Mouse (Mus musculus) gastrocnemius, postnatal 10 days (tissue): Measurements from ENCODE around the gene Dock11. TPM values are rescaled to one million over a fixed set of nuclear protein-coding genes. Genes with fewer than 3 reads are reported as not detected.

Source experiments
- DNase-seq: peaks from one replicate; pipeline ENCODE4 v3.0.0; 2021; ENCODE audit warnings: mixed read lengths
- long read RNA-seq, 2 experiments: library from polyadenylated mRNA; stranded (forward); transcript quantifications; one replicate each; pipeline ENCODE4 v2.0.0; 2021
- total RNA-seq, 2 experiments: library from RNA; stranded (reverse); gene quantifications; 2 replicates each; pipeline ENCODE4 v1.2.3; 2021

Gene Dock11
- 10 to 100 TPM in 1 of 2 experiments, 1 to 10 TPM in 1; 10.0 to 12.9 TPM for total RNA-seq
- long read RNA-seq, experiment 1, partial matches to known transcripts, result 1 of 3 reads
- long read RNA-seq, experiment 1, other reads (novel, unspliced or antisense), result 2 of 3 reads
- long read RNA-seq, experiment 2, partial matches to known transcripts, result 2 of 4 reads
- long read RNA-seq, experiment 2, other reads (novel, unspliced or antisense), result 2 of 4 reads

- DNase-seq, result peak; percentile 49
Observed at GRCm38 (mm10) chrX:35888087-35888895, at the start of gene Dock11. Gene Dock11, plus strand, starts transcription at chrX:35888832.

DNA sequence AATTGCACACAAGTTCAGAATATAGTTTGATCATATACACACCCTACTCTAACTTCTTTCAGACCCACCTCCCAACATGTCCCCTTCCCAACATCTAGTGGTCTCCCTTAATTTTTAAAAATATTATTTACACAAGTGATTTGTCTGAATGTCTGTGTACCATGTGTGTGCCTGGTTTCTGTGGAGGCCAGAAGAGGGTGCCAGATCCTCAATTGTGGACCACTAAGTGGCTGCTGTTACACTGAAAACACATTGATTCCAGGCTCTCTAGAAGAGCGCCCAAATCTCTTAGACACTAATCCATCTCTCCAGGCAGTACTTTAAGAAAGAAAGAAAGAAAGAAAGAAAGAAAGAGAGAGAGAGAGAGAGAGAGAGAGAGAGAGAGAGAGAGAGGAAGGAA is 8.9 kb upstream of the Dock11 start:
- no peak for DNase-seq

- DNase-seq, result peak; percentile 13
Observed at GRCm38 (mm10) chrX:35888945-35889799, 540 bp downstream of the Dock11 start.

GRCm38 (mm10) chrX:35889800-35890106 is 1.1 kb downstream of the Dock11 start:
- no peak for DNase-seq

- no peak for DNase-seq
Observed at GRCm38 (mm10) chrX:35891534-35892125, 3.0 kb downstream of the Dock11 start.

GRCm38 (mm10) chrX:35892377-35892776 is 3.7 kb downstream of the Dock11 start:
- no peak for DNase-seq

- no peak for DNase-seq
Observed at GRCm38 (mm10) chrX:35897648-35898500, 9.2 kb downstream of the Dock11 start.

DNA sequence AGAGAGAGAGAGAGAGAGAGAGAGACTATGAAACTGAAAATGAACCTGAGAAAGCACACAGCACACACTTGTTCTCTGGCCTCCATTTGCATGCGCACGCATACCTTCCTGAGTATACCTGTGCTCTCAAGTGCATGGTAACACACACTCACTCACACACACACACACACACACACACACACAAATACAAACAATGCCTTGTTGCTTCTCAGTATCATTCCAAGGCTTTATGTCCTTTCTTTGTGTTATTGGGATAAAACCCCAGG is 9.8 kb downstream of the Dock11 start:
- DNase-seq, result no peak

DNA sequence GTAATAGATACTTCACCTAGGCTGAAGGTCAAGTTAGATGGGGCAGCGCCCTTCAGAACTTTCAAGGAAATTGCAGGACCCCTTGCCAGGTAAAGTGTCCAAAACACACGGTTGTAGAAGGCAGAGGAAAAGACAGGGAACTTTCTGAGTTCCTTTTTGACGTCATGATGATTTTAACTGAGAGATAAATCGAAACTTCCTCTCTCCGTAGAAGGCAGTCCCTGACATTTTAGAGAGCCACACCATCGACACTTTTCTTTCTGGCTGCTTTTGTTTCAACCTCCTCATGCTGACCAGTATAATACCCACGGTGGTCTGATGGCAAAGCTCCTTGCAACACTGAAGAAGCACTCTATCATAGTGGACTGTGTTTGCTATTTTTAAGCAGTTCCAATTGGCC is 15.7 kb downstream of the Dock11 start:
- DNase-seq, result no peak

- peak; percentile 6 for DNase-seq
Observed at GRCm38 (mm10) chrX:35906696-35907330, 18.2 kb downstream of the Dock11 start.

DNA sequence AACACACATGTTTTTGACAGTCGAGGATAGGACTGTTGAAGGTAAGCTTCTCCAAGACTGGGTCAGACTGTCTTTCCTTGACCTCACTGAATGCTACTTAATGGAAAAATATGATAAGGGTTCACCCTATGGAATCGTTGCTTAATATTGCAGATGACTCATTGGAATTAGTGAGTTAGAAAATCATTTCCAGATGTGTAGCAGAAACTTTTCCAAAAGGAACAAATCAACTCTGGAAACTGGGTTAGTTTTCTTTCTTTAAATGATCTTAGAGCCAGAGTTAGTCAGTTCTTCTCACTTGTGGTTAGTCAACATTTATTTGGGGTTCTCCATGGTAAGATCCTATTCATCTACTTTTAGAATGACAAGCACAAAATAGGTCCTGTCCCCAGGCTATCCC is 30.9 kb downstream of the Dock11 start:
- no peak for DNase-seq

GRCm38 (mm10) chrX:35920096-35920607 is 31.5 kb downstream of the Dock11 start:
- DNase-seq, result no peak

DNA sequence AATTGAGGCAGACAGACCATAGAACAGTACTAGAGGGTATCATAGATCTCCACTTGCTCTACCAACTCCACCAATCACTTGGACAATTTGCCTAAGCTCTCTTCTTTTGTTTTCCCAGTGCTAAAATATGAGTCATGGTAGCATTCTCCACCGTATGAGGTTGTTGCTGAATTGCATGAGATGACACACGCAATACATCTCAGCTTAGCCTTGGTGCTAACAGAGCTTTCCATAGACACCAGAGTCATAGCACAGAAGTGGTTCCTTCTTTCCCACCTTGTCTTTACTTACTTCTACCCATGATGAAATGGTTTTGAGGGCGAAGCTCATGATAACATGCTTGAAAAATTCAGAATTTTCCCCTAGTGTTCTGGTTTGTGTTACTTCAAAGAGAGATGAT is 33.3 kb downstream of the Dock11 start:
- no peak for DNase-seq

DNA sequence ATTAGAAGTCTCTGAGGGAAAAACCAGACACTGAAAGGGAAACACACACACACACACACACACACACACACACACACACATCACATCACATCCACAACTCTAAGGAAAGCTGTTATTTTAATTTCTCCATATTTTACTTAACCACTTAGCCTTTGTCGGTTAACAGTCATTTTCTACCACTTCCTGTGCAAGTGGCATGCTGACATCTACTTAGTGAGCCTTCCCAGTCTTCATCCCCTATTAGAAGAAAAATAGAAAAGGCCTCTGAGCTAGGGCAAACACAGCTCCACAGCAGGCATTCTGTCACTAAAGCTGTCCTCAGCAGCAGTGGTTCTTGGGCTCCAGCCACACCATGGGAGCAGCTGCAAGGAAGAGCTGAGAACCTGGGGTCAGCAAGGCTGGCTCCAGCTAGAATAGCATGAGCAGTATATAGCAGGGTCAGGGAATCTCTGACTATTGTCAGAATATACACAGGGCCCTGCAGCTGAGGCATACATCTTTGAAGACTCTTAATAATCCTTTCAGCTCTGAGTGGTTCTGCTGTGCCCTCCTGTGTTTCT is 36.2 kb downstream of the Dock11 start:
- DNase-seq, result peak; percentile 6

GRCm38 (mm10) chrX:35930094-35930933 is 41.7 kb downstream of the Dock11 start:
- DNase-seq, result no peak

DNA sequence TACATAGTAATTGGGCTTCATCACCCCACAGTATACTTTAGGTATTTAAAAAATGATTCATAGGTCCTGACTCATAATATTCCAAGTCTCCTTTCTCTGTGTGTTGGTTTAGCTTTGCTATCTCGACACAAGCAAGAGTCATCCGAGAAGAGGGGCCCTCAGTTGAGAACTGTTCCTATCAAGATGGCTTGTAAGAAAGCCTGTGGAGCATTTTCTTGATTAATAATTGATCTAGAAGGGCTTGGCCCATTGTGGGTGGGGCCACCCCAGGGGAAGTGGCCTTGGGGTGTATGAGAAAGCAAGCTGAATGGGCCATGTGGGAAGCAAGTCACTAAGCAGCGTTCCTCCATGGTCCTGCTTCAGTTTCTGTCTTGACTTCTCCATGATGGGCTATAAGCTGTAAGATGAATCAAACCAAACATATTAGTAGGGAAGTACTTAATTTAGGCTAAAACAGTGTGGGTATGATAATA is 42.3 kb downstream of the Dock11 start:
- DNase-seq, result no peak

GRCm38 (mm10) chrX:35931945-35932344 is 43.3 kb downstream of the Dock11 start:
- no peak for DNase-seq

GRCm38 (mm10) chrX:35932952-35933351 is 44.3 kb downstream of the Dock11 start:
- DNase-seq, result no peak

DNA sequence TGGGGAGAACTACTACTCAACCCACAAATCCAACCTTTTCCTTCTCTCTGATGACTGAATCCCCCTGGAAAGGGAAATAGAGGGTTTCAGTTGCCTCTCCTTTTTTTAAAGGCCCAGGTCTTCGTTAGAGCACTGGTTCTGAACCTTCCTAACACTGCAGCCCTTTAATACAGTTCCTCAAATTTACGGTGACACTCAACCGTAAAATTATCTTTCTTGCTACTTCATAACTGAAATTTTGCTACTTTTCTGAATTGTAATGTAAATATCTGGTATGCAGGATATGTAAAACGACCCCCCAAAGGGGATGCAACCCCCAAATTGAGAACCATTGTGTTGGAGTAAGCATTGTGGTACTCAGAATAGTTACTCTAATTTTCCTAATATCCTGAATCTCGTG is 49.5 kb downstream of the Dock11 start:
- DNase-seq, result no peak

DNA sequence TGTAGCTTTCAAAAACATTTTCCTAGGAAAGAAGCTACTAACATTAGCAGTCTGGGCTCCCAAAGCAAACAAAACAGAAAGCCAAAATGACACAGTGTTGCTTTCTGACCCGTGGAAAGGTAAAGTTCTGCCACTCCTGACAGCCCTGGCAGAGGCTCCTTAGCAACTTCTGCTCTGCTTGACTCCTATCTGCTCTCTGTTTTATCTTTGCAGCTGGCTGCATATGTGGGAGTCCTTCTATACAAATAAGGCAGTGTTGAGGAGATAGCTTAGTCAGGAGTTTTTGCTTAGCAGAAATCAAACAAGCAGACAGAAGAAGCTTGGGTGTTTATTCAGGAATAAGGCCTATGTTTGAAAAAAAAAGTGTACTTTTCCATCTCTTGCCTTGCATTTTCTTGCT is 57.8 kb downstream of the Dock11 start:
- DNase-seq, result no peak
